Mouse (Mus musculus) heart, embryonic 13.5 days (tissue): ENCODE data around the gene Erc1. TPM values are rescaled to one million over a fixed set of nuclear protein-coding genes. Genes with fewer than 3 reads are reported as not detected.
"Not testable (repeated sequence)": the region's sequence is repeated elsewhere in the genome, so short reads cannot be mapped to it uniquely, and the experiment has no call there.

Experiments
- ATAC-seq: fragments of 200-750 bp; cut with Nextera tagmentation; 2 replicates; pipeline ENCODE4 v1.8.0; 2017; ENCODE audit warnings: moderate TSS enrichment; ENCODE audit not compliant: insufficient number of reproducible peaks, low FRiP score, low TSS enrichment; ENCODE audit errors: extremely low read depth
- H3K27ac ChIP-seq: fragments of 300-500 bp; sonication (generic); replicated peaks from 2 replicates; pipeline ENCODE4 v1.5.1; 2015; ENCODE audit warnings: moderate library complexity, mild to moderate bottlenecking, inconsistent platforms
- H3K27me3 ChIP-seq: fragments of 300-500 bp; sonication (generic); replicated peaks from 2 replicates; pipeline ENCODE4 v1.6.1; 2015; ENCODE audit warnings: mild to moderate bottlenecking, inconsistent platforms
- H3K36me3 ChIP-seq: fragments of 300-500 bp; sonication (generic); 2 replicates; pipeline ENCODE4 v1.6.1; 2015; ENCODE audit warnings: mild to moderate bottlenecking, inconsistent platforms
- H3K4me1 ChIP-seq: fragments of 300-500 bp; sonication (generic); 2 replicates; pipeline ENCODE4 v1.6.1; 2015; ENCODE audit warnings: inconsistent platforms
- H3K4me2 ChIP-seq: fragments of 300-500 bp; sonication (generic); 2 replicates; pipeline ENCODE4 v1.6.1; 2015; ENCODE audit warnings: inconsistent platforms, mild to moderate bottlenecking, moderate library complexity
- H3K4me3 ChIP-seq: fragments of 300-500 bp; sonication (generic); 2 replicates; pipeline ENCODE4 v1.5.1; 2015; ENCODE audit warnings: moderate library complexity, mild to moderate bottlenecking, inconsistent platforms
- H3K9ac ChIP-seq: fragments of 300-500 bp; sonication (generic); 2 replicates; pipeline ENCODE4 v1.6.1; 2015; ENCODE audit warnings: inconsistent platforms, mild to moderate bottlenecking, moderate library complexity
- H3K9me3 ChIP-seq: fragments of 300-500 bp; sonication (generic); 2 replicates; pipeline ENCODE4 v1.6.1; 2016; ENCODE audit warnings: inconsistent platforms
- WGBS: fragments of 180-500 bp; shearing (Covaris S2); methylation state at CpG from one replicate; pipeline ENCODE4 v1.1.7; 2015; ENCODE audit warnings: mixed read lengths; 5-methylcytosine and 5-hydroxymethylcytosine counted together
- polyA plus RNA-seq: library from polyadenylated mRNA; unstranded; fragments of >200 nt; fragmentation: Nextera tagmentation; extraction: Ambion mirVana; gene quantifications from 2 replicates; pipeline ENCODE4 v1.2.1, GENCODE M21; 2015

Erc1 gene
- polyA plus RNA-seq, 1 experiment from 2014 or later, result 11.9 TPM

- peak overlapping the region; percentile 96 for H3K9ac ChIP-seq
- peaks cover 26% of the 10 kb centered on the region for H3K4me1 ChIP-seq
- WGBS, result under 1% methylated on average over 38 of the region's 40 CpGs
- H3K27ac ChIP-seq, result peak overlapping the region; percentile 96
- no peaks in the 10 kb centered on the region for H3K27me3 ChIP-seq
- H3K4me2 ChIP-seq, result peak overlapping the region; percentile 87
- no peaks in the 10 kb centered on the region for H3K9me3 ChIP-seq
- H3K4me3 ChIP-seq, result peak overlapping the region; percentile 96
- H3K36me3 ChIP-seq, result no peaks in the 10 kb centered on the region
- ATAC-seq, result no peak
Measured at GRCm38 (mm10) chr6:119847518-119848033, 391 bp downstream of the Erc1 start.

- H3K27me3 ChIP-seq, result no peaks in the 10 kb centered on the region
- peak overlapping the region; percentile 96 for H3K4me3 ChIP-seq
- H3K9me3 ChIP-seq, result no peaks in the 10 kb centered on the region
- no peak for ATAC-seq
- H3K4me1 ChIP-seq, result peaks cover 26% of the 10 kb centered on the region
- peak overlapping the region; percentile 96 for H3K27ac ChIP-seq
- H3K36me3 ChIP-seq, result no peaks in the 10 kb centered on the region
- 29% methylated on average over 11 of the region's 11 CpGs for WGBS
- peak overlapping the region; percentile 87 for H3K4me2 ChIP-seq
- H3K9ac ChIP-seq, result peak overlapping the region; percentile 96
Measured at GRCm38 (mm10) chr6:119846751-119847517, 1.0 kb downstream of the Erc1 start.

GRCm38 (mm10) chr6:119829951-119830350 lies 18.0 kb downstream of the Erc1 start:
- Histone ChIP-seq H3K4me3 (no peak overlapping the region), H3K9me3 (no peaks in the 10 kb centered on the region), H3K4me2 (no peak overlapping the region), H3K9ac (no peak overlapping the region), H3K36me3 (peaks cover 3% of the 10 kb centered on the region; the same call in 1 of the 2 replicates), H3K27ac (no peak overlapping the region), H3K4me1 (peaks cover 26% of the 10 kb centered on the region), H3K27me3 (no peaks in the 10 kb centered on the region)
- ATAC-seq, result no peak
- 81% methylated on average over 5 of the region's 5 CpGs for WGBS

GRCm38 (mm10) chr6:119828165-119828564 lies 19.8 kb downstream of the Erc1 start:
- peak overlapping the region; percentile 32; the same call in 1 of the 2 replicates for H3K27ac ChIP-seq
- WGBS, result 53% methylated on average over 1 of the region's 1 CpGs
- peaks cover 21% of the 10 kb centered on the region for H3K36me3 ChIP-seq

GRCm38 (mm10) chr6:119826701-119827100 lies 21.3 kb downstream of the Erc1 start:
- 71% methylated on average over 4 of the region's 4 CpGs for WGBS
- no peak for ATAC-seq
- Histone ChIP-seq H3K9me3 (no peaks in the 10 kb centered on the region), H3K36me3 (peaks cover 26% of the 10 kb centered on the region), H3K4me1 (peaks cover 26% of the 10 kb centered on the region), H3K4me2 (no peak overlapping the region), H3K27me3 (no peaks in the 10 kb centered on the region), H3K27ac (0 out of 2 replicates have a peak overlapping the region, but pooled peaks have one; percentile 14), H3K9ac (no peak overlapping the region), H3K4me3 (no peak overlapping the region)

More at GRCm38 (mm10) chr6:119828165-119828564, 19.8 kb downstream of the Erc1 start:
- Histone ChIP-seq H3K27me3 (no peaks in the 10 kb centered on the region), H3K4me3 (no peak overlapping the region), H3K9ac (no peak overlapping the region), H3K4me1 (peaks cover 26% of the 10 kb centered on the region), H3K9me3 (no peaks in the 10 kb centered on the region), H3K4me2 (no peak overlapping the region)
- ATAC-seq, result no peak

GRCm38 (mm10) chr6:119822216-119822615 lies 25.8 kb downstream of the Erc1 start:
- Histone ChIP-seq H3K36me3 (peaks cover 35% of the 10 kb centered on the region), H3K4me2 (no peak overlapping the region), H3K27me3 (no peaks in the 10 kb centered on the region), H3K9me3 (no peaks in the 10 kb centered on the region), H3K27ac (no peak overlapping the region), H3K4me1 (peaks cover 7% of the 10 kb centered on the region), H3K9ac (no peak overlapping the region), H3K4me3 (no peak overlapping the region)
- 75% methylated on average over 1 of the region's 1 CpGs for whole genome bisulfite sequencing
- ATAC-seq, result no peak

- Histone ChIP-seq H3K9ac (no peak overlapping the region), H3K27me3 (no peaks in the 10 kb centered on the region), H3K27ac (no peak overlapping the region), H3K36me3 (peaks cover 39% of the 10 kb centered on the region), H3K4me3 (no peak overlapping the region), H3K4me2 (no peak overlapping the region), H3K9me3 (no peaks in the 10 kb centered on the region), H3K4me1 (no peaks in the 10 kb centered on the region)
- WGBS, result 93% methylated on average over 1 of the region's 1 CpGs
- ATAC-seq, result no peak
Measured at GRCm38 (mm10) chr6:119821158-119821557, 26.8 kb downstream of the Erc1 start.

- 88% methylated on average over 4 of the region's 4 CpGs for WGBS
- Histone ChIP-seq H3K4me2 (no peak overlapping the region), H3K36me3 (peaks cover 25% of the 10 kb centered on the region), H3K4me1 (no peaks in the 10 kb centered on the region), H3K27ac (no peak overlapping the region), H3K4me3 (no peak overlapping the region), H3K9me3 (no peaks in the 10 kb centered on the region), H3K27me3 (no peaks in the 10 kb centered on the region), H3K9ac (no peak overlapping the region)
- ATAC-seq, result no peak
Measured at GRCm38 (mm10) chr6:119818541-119818940, 29.4 kb downstream of the Erc1 start.

- WGBS, result 83% methylated on average over 4 of the region's 4 CpGs
- Histone ChIP-seq H3K9me3 (no peaks in the 10 kb centered on the region), H3K4me2 (no peak overlapping the region), H3K36me3 (peaks cover 24% of the 10 kb centered on the region), H3K4me3 (no peak overlapping the region), H3K9ac (no peak overlapping the region), H3K4me1 (no peaks in the 10 kb centered on the region), H3K27ac (no peak overlapping the region), H3K27me3 (no peaks in the 10 kb centered on the region)
- no peak for ATAC-seq
Measured at GRCm38 (mm10) chr6:119815426-119815825, 32.5 kb downstream of the Erc1 start.

GRCm38 (mm10) chr6:119813055-119813454 lies 34.9 kb downstream of the Erc1 start:
- not testable (repeated sequence) for H3K4me3 ChIP-seq, H3K9me3 ChIP-seq, H3K27ac ChIP-seq, H3K4me2 ChIP-seq, H3K9ac ChIP-seq, H3K27me3 ChIP-seq, ATAC-seq, H3K4me1 ChIP-seq
- peaks cover 22% of the 10 kb centered on the region for H3K36me3 ChIP-seq

- ATAC-seq, result no peak
- Histone ChIP-seq H3K27ac (no peak overlapping the region), H3K9ac (no peak overlapping the region), H3K36me3 (peaks cover 13% of the 10 kb centered on the region), H3K4me1 (no peaks in the 10 kb centered on the region), H3K9me3 (no peaks in the 10 kb centered on the region), H3K27me3 (no peaks in the 10 kb centered on the region), H3K4me2 (no peak overlapping the region), H3K4me3 (no peak overlapping the region)
- WGBS, result 87% methylated on average over 2 of the region's 2 CpGs
Measured at GRCm38 (mm10) chr6:119808726-119809505, 39.1 kb downstream of the Erc1 start.
